Mouse (Mus musculus): ENCODE results near the gene Hdac9. TPM values are rescaled to one million over a fixed set of nuclear protein-coding genes. Genes with fewer than 3 reads are reported as not detected.

The Hdac9 gene
- polyA plus RNA-seq, 1 experiment from 2014 or later: 4.6 TPM

GRCm38 (mm10) chr12:34312113-34312719 lies 604.7 kb downstream of the Hdac9 start:
- Histone ChIP-seq H3K27me3 (ENCODE audit: control insufficient read depth, insufficient read depth, low read length) (no peaks in the 10 kb centered on the region), H3K4me3 (replicated peaks; ENCODE audit: low read length) (no peak overlapping the region), H3K9me3 (replicated peaks; ENCODE audit: control insufficient read depth, low read length) (no peaks in the 10 kb centered on the region), H3K9ac (ENCODE audit: low read length) (no peak overlapping the region), H3K27ac (ENCODE audit: low read length) (no peak overlapping the region), H3K36me3 (ENCODE audit: control insufficient read depth, insufficient read depth, low read length) (no peaks in the 10 kb centered on the region), H3K4me1 (ENCODE audit: control insufficient read depth, insufficient read depth, low read length) (no peaks in the 10 kb centered on the region), H3K4me2 (ENCODE audit: low read depth, low read length) (no peak overlapping the region)
- 78% methylated on average over 15 of the region's 15 CpGs for WGBS
- ATAC-seq (ENCODE audit: insufficient read depth, low FRiP score): no peak

- Histone ChIP-seq H3K27ac (ENCODE audit: low read length) (no peak overlapping the region), H3K4me3 (replicated peaks; ENCODE audit: low read length) (no peak overlapping the region), H3K36me3 (ENCODE audit: control insufficient read depth, insufficient read depth, low read length) (no peaks in the 10 kb centered on the region), H3K4me1 (ENCODE audit: control insufficient read depth, insufficient read depth, low read length) (no peaks in the 10 kb centered on the region), H3K27me3 (ENCODE audit: control insufficient read depth, insufficient read depth, low read length) (no peaks in the 10 kb centered on the region), H3K9ac (ENCODE audit: low read length) (no peak overlapping the region), H3K4me2 (ENCODE audit: low read depth, low read length) (no peak overlapping the region), H3K9me3 (replicated peaks; ENCODE audit: control insufficient read depth, low read length) (no peaks in the 10 kb centered on the region)
- 57% methylated on average over 3 of the region's 3 CpGs for WGBS
- peak; percentile 33; the same call in 1 of the 2 replicates for ATAC-seq (ENCODE audit: insufficient read depth, low FRiP score)
Measured at GRCm38 (mm10) chr12:34305453-34305852, 611.4 kb downstream of the Hdac9 start.

GRCm38 (mm10) chr12:34292346-34292745 lies 624.5 kb downstream of the Hdac9 start:
- H3K36me3 ChIP-seq (ENCODE audit: control insufficient read depth, insufficient read depth, low read length): no peaks in the 10 kb centered on the region
- 0 out of 2 replicates have a peak, but pooled peaks cover under 1% of the 10 kb centered on the region for H3K4me1 ChIP-seq (ENCODE audit: control insufficient read depth, insufficient read depth, low read length)
- ATAC-seq (ENCODE audit: insufficient read depth, low FRiP score): no peak
- H3K4me3 ChIP-seq (replicated peaks; ENCODE audit: low read length): no peak overlapping the region
- no peak overlapping the region for H3K4me2 ChIP-seq (ENCODE audit: low read depth, low read length)
- 84% methylated on average over 7 of the region's 7 CpGs for WGBS
- H3K9me3 ChIP-seq (replicated peaks; ENCODE audit: control insufficient read depth, low read length): no peaks in the 10 kb centered on the region
- no peak overlapping the region for H3K9ac ChIP-seq (ENCODE audit: low read length)
- H3K27me3 ChIP-seq (ENCODE audit: control insufficient read depth, insufficient read depth, low read length): no peaks in the 10 kb centered on the region
- H3K27ac ChIP-seq (ENCODE audit: low read length): no peak overlapping the region

DNA sequence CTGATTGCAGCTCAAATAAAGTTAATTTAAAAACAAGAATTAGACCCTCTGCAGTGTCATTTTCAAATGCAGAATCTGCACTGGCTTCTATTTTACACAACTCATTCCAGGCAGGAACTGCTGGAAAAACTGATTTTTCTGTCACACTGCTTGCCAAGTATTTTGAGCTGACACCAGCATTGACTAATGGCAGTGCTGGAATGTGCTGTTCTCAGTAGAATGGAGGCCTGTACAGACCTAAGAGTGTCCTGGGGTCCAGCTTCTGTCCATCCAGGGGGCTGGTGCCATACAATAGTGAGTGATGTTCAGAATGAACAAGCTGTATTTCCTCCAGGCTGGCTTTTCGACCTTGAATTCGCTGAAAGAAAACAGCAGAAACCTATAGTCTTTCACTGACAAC lies 629.7 kb downstream of the Hdac9 start:
- no peak for ATAC-seq (ENCODE audit: insufficient read depth, low FRiP score)
- 46% methylated on average over 2 of the region's 2 CpGs for WGBS

DNA sequence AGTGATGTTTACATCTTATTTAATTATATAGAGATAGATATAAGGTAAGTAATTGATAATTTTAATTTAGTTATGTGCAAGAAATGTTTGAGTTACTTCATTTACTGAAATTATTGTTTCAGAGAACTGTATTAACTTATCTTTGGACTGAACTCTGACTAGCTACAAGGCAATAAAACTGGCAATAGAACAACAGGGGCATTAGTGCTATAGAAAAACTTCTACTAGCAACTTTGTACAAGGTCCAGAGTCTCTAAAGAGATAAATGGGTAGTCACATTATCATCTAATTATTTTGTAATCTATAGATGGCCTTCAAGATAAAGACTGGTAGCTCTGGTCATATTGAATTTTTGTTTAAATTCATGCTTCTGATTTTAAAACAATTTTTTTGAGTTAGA lies 632.0 kb downstream of the Hdac9 start:
- no peak overlapping the region for H3K27ac ChIP-seq (ENCODE audit: low read length)
- no peak for ATAC-seq (ENCODE audit: insufficient read depth, low FRiP score)
- H3K4me1 ChIP-seq (ENCODE audit: control insufficient read depth, insufficient read depth, low read length): 0 out of 2 replicates have a peak, but pooled peaks cover 3% of the 10 kb centered on the region
- H3K9me3 ChIP-seq (replicated peaks; ENCODE audit: control insufficient read depth, low read length): no peaks in the 10 kb centered on the region
- H3K27me3 ChIP-seq (ENCODE audit: control insufficient read depth, insufficient read depth, low read length): no peaks in the 10 kb centered on the region
- H3K4me3 ChIP-seq (replicated peaks; ENCODE audit: low read length): no peak overlapping the region
- no peak overlapping the region for H3K4me2 ChIP-seq (ENCODE audit: low read depth, low read length)
- H3K36me3 ChIP-seq (ENCODE audit: control insufficient read depth, insufficient read depth, low read length): no peaks in the 10 kb centered on the region
- no peak overlapping the region for H3K9ac ChIP-seq (ENCODE audit: low read length)

More for the DNA sequence above, 629.7 kb downstream of the Hdac9 start:
- no peak overlapping the region for H3K4me3 ChIP-seq (replicated peaks; ENCODE audit: low read length)
- H3K9me3 ChIP-seq (replicated peaks; ENCODE audit: control insufficient read depth, low read length): no peaks in the 10 kb centered on the region
- no peaks in the 10 kb centered on the region for H3K36me3 ChIP-seq (ENCODE audit: control insufficient read depth, insufficient read depth, low read length)
- H3K27ac ChIP-seq (ENCODE audit: low read length): no peak overlapping the region
- H3K4me1 ChIP-seq (ENCODE audit: control insufficient read depth, insufficient read depth, low read length): 0 out of 2 replicates have a peak, but pooled peaks cover 3% of the 10 kb centered on the region
- no peaks in the 10 kb centered on the region for H3K27me3 ChIP-seq (ENCODE audit: control insufficient read depth, insufficient read depth, low read length)
- no peak overlapping the region for H3K4me2 ChIP-seq (ENCODE audit: low read depth, low read length)
- H3K9ac ChIP-seq (ENCODE audit: low read length): no peak overlapping the region

DNA sequence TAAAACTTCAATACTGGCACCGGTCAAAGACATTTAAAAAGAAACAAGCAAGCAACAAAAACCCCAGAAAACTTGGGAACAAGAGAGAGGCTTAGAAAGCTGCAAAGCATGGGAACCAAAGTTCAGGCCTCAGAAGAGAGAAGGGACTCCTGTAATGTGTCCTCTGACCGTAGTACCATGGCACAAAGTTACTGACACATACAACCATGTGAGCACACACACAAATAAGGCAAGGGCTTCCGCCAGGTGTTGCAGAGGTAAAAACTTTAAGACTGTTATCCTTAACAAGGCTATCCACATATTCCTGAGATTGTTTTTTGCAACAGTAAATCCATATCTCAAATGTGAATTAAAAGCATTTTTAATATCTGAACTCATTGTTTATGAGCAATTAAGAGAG lies 632.5 kb downstream of the Hdac9 start:
- Histone ChIP-seq H3K27me3 (ENCODE audit: control insufficient read depth, insufficient read depth, low read length) (no peaks in the 10 kb centered on the region), H3K27ac (ENCODE audit: low read length) (no peak overlapping the region), H3K9ac (ENCODE audit: low read length) (no peak overlapping the region), H3K4me2 (ENCODE audit: low read depth, low read length) (no peak overlapping the region), H3K4me1 (ENCODE audit: control insufficient read depth, insufficient read depth, low read length) (0 out of 2 replicates have a peak, but pooled peaks cover 3% of the 10 kb centered on the region), H3K36me3 (ENCODE audit: control insufficient read depth, insufficient read depth, low read length) (no peaks in the 10 kb centered on the region), H3K4me3 (replicated peaks; ENCODE audit: low read length) (no peak overlapping the region), H3K9me3 (replicated peaks; ENCODE audit: control insufficient read depth, low read length) (no peaks in the 10 kb centered on the region)
- no peak for ATAC-seq (ENCODE audit: insufficient read depth, low FRiP score)
- 94% methylated on average over 3 of the region's 3 CpGs for WGBS

- no peak for ATAC-seq (ENCODE audit: insufficient read depth, low FRiP score)
- Histone ChIP-seq H3K9me3 (replicated peaks; ENCODE audit: control insufficient read depth, low read length) (no peaks in the 10 kb centered on the region), H3K4me1 (ENCODE audit: control insufficient read depth, insufficient read depth, low read length) (no peaks in the 10 kb centered on the region), H3K36me3 (ENCODE audit: control insufficient read depth, insufficient read depth, low read length) (no peaks in the 10 kb centered on the region), H3K9ac (ENCODE audit: low read length) (no peak overlapping the region), H3K4me2 (ENCODE audit: low read depth, low read length) (no peak overlapping the region), H3K27ac (ENCODE audit: low read length) (no peak overlapping the region), H3K4me3 (replicated peaks; ENCODE audit: low read length) (no peak overlapping the region), H3K27me3 (ENCODE audit: control insufficient read depth, insufficient read depth, low read length) (no peaks in the 10 kb centered on the region)
- WGBS: 85% methylated on average over 12 of the region's 12 CpGs
Measured at GRCm38 (mm10) chr12:34278822-34279221, 638.1 kb downstream of the Hdac9 start.

DNA sequence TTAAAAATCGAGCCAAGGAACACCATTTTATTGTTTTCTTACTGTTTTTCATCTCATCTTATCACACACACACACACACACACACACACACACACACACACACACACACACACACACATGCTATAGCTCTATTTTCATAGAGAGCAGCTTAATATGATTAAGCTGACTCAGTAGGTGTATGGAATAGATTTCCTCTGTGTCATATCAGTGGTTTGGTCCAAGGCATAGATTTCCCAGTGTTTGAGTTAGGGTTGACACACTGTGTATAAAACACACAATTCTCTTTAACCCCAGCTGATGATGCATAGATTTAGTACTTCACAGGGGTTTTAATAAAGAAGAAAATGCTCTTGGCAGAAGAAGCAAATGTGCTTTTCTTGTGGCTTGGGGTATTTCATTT lies 643.1 kb downstream of the Hdac9 start:
- Histone ChIP-seq H3K4me1 (ENCODE audit: control insufficient read depth, insufficient read depth, low read length) (no peaks in the 10 kb centered on the region), H3K9me3 (replicated peaks; ENCODE audit: control insufficient read depth, low read length) (no peaks in the 10 kb centered on the region), H3K9ac (ENCODE audit: low read length) (no peak overlapping the region), H3K27ac (ENCODE audit: low read length) (no peak overlapping the region), H3K4me2 (ENCODE audit: low read depth, low read length) (no peak overlapping the region), H3K4me3 (replicated peaks; ENCODE audit: low read length) (no peak overlapping the region), H3K36me3 (ENCODE audit: control insufficient read depth, insufficient read depth, low read length) (no peaks in the 10 kb centered on the region), H3K27me3 (ENCODE audit: control insufficient read depth, insufficient read depth, low read length) (no peaks in the 10 kb centered on the region)
- WGBS: 69% methylated on average over 1 of the region's 1 CpGs
- ATAC-seq (ENCODE audit: insufficient read depth, low FRiP score): no peak

DNA sequence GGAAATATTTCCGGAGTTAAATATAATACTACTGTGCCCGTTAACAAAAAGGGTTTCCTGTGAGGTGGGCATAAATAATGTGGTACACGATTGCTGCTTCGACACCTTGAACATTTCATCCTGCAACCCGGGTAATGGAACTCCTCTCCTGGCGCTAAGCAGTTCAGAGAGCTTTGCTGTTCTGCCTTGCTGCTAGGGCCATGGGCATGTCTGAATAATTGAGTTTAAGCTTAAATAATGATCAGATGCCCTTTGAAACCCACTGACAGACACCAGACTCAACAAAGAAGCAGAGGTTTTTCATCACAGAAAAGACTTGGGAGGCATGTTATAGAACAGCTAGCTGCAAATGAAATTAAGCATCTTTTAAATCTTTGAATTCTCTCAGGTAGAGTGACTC lies 646.8 kb downstream of the Hdac9 start:
- no peak for ATAC-seq (ENCODE audit: insufficient read depth, low FRiP score)
- Histone ChIP-seq H3K9ac (ENCODE audit: low read length) (no peak overlapping the region), H3K4me1 (ENCODE audit: control insufficient read depth, insufficient read depth, low read length) (no peaks in the 10 kb centered on the region), H3K27ac (ENCODE audit: low read length) (no peak overlapping the region), H3K4me3 (replicated peaks; ENCODE audit: low read length) (no peak overlapping the region), H3K4me2 (ENCODE audit: low read depth, low read length) (no peak overlapping the region), H3K27me3 (ENCODE audit: control insufficient read depth, insufficient read depth, low read length) (no peaks in the 10 kb centered on the region), H3K9me3 (replicated peaks; ENCODE audit: control insufficient read depth, low read length) (no peaks in the 10 kb centered on the region), H3K36me3 (ENCODE audit: control insufficient read depth, insufficient read depth, low read length) (no peaks in the 10 kb centered on the region)
- 57% methylated on average over 6 of the region's 6 CpGs for WGBS
